Mouse (Mus musculus): ENCODE results near the gene Dnajb13.

- no peak for TF ChIP-seq CTCF (IDR thresholded peaks at IDR 0.05; ENCODE audit: insufficient read depth, low read length)
- TF ChIP-seq POLR2A (IDR thresholded peaks at IDR 0.05; ENCODE audit: borderline replicate concordance, extremely low read depth, low read depth, low read length) = peak; percentile 58; the same call in 1 of the 2 replicates
These were observed 21.0 kb downstream of the Dnajb13 start for GRCm38 (mm10) chr7:100493484-100494414.

Measured in lung, adult 2 months (tissue).